Mouse (Mus musculus): Measurements from ENCODE around the gene Alg11. TPM values are rescaled to one million over a fixed set of nuclear protein-coding genes. Genes with fewer than 3 reads are reported as not detected.

Alg11 gene
- total RNA-seq, 2 experiments from 2014 or later = 28.1 to 32.6 TPM

GRCm38 (mm10) chr8:22059153-22059738, 1.3 kb upstream of the Alg11 start:
- intact Hi-C loops (cut with DNase I) = no loop called here
- no peak for DNase-seq (ENCODE audit: low spot score in 2 of 2)

- peak; percentile 9 to 17 for DNase-seq (ENCODE audit: low spot score in 2 of 2)
- intact Hi-C loops (cut with DNase I) = loop anchor here (5.0 kb wide), 1 partner anchor 107 kb away; the partner anchor contains the start of gene Nek3
Measured at GRCm38 (mm10) chr8:22059821-22060445, 588 bp upstream of the Alg11 start, which contains the start of gene Atp7b. Gene Atp7b (minus strand): TSS chr8:22060305.

GRCm38 (mm10) chr8:22061126-22061525, 605 bp downstream of the Alg11 start:
- intact Hi-C loops (cut with DNase I) = loop anchor here (5.0 kb wide), 1 partner anchor 106 kb away; the partner anchor contains the start of gene Nek3
- DNase-seq (ENCODE audit: low spot score in 2 of 2) = no peak

GRCm38 (mm10) chr8:22079313-22080007, 18.9 kb downstream of the Alg11 start:
- intact Hi-C loops (cut with DNase I) = no loop called here
- DNase-seq (ENCODE audit: low spot score in 2 of 2) = no peak

GRCm38 (mm10) chr8:22089226-22089625, 28.7 kb downstream of the Alg11 start:
- intact Hi-C loops (cut with DNase I) = no loop called here
- no peak for DNase-seq (ENCODE audit: low spot score in 2 of 2)

- no peak for DNase-seq (ENCODE audit: low spot score in 2 of 2)
- intact Hi-C loops (cut with DNase I) = no loop called here
Measured at GRCm38 (mm10) chr8:22091568-22091967, 31.0 kb downstream of the Alg11 start.

- intact Hi-C loops (cut with DNase I) = no loop called here
- no peak for DNase-seq (ENCODE audit: low spot score in 2 of 2)
Measured at GRCm38 (mm10) chr8:22107020-22107419, 46.5 kb downstream of the Alg11 start.

Other genes with a start within 250 kb of the Alg11 start
- gene Defb50, start 237.2 kb upstream of the Alg11 start, total RNA-seq (2021) = not detected
- gene Defb2, start 220.8 kb upstream of the Alg11 start, total RNA-seq (2021) = not detected
- not detected for gene Defb10, start 201.8 kb upstream of the Alg11 start, total RNA-seq (2021)
- not detected for gene Defb9, start 175.3 kb upstream of the Alg11 start, total RNA-seq (2021)
- gene Defb11, start 154.3 kb upstream of the Alg11 start, total RNA-seq (2021) = 1 to 10 TPM in 1 of 2 experiments, not detected in 1; 1.5 TPM
- not detected for gene Defb15, start 128.0 kb upstream of the Alg11 start, total RNA-seq (2021)
- gene Defb35, start 122.4 kb upstream of the Alg11 start, total RNA-seq (2021) = not detected
- not detected for gene Defb13, start 114.0 kb upstream of the Alg11 start, total RNA-seq (2021)
- not detected for gene Fam90a1a, start 102.0 kb upstream of the Alg11 start, total RNA-seq (2021)
- gene Ccdc70, start 90.9 kb upstream of the Alg11 start, total RNA-seq (2021) = not detected
- gene Atp7b, start 416 bp upstream of the Alg11 start, total RNA-seq (2021) = 1 to 10 TPM; 2.5 to 2.9 TPM
- gene Nek5, start 64.3 kb downstream of the Alg11 start, total RNA-seq (2021) = under 1 TPM in 1 of 2 experiments, not detected in 1; 0.48 TPM
- 1 to 10 TPM; 1.6 to 2.0 TPM for gene Nek3, start 105.7 kb downstream of the Alg11 start, total RNA-seq (2021)
- gene Ckap2, start 125.1 kb downstream of the Alg11 start, total RNA-seq (2021) = 1 to 10 TPM; 1.3 to 2.2 TPM
- gene Vps36, start 132.1 kb downstream of the Alg11 start, total RNA-seq (2021) = 10 to 100 TPM; 34.2 to 35.6 TPM
- 1 to 10 TPM; 5.7 to 5.9 TPM for gene Thsd1, start 166.6 kb downstream of the Alg11 start, total RNA-seq (2021)
- not detected for gene Tpte, start 222.7 kb downstream of the Alg11 start, total RNA-seq (2021)

Data from left cerebral cortex, postnatal 14 days (tissue).